Mouse (Mus musculus) neutrophil, adult 5-6 weeks (primary cell): ENCODE measurements at regions not wholly inside any gene's neighbourhood (a gene's known extent, or its start where the extent isn't known, plus 50 kb on each side); places are given as distances from the start of the nearest gene placed in this dataset.

Source experiments
- ATAC-seq: fragments of 151-379, 151-347 bp; 2 replicates; pipeline ENCODE4 v1.8.0; 2017; ENCODE audit warnings: mild to moderate bottlenecking, moderate TSS enrichment; ENCODE audit not compliant: insufficient number of reproducible peaks, poor library complexity, low FRiP score, severe bottlenecking; ENCODE audit errors: extremely low read depth

DNA sequence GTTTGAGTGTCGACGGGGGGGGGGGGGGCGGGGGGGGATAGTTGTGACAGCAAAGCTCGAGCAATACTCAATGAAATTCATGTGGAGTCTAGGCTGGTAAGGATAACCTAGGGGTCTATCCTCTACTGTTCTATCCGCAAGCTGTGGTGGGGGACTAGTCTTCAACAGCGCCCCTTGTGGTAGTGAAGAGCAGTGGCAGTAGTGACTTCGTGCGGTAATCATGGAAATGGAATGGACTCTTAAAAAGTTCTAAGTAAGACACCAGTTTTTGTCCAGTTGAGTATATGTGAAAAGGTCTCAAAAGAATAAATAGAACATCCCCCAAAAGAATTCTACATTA is 51.1 kb upstream of the Lrig1 start:
- ATAC-seq = no peak

- ATAC-seq = no peak
These were observed 50.5 kb upstream of the Lrig1 start for GRCm38 (mm10) chr6:94750228-94751100.
